Mouse (Mus musculus) frontal cortex, postnatal 36 days (tissue): ENCODE measurements around the gene Fads3.

Experiments
- DNase-seq, 2 experiments: peaks; one replicate each; pipeline ENCODE4 v3.0.0; 2022; ENCODE audit warnings: low spot score in 2 of 2

The Fads3 gene

DNA sequence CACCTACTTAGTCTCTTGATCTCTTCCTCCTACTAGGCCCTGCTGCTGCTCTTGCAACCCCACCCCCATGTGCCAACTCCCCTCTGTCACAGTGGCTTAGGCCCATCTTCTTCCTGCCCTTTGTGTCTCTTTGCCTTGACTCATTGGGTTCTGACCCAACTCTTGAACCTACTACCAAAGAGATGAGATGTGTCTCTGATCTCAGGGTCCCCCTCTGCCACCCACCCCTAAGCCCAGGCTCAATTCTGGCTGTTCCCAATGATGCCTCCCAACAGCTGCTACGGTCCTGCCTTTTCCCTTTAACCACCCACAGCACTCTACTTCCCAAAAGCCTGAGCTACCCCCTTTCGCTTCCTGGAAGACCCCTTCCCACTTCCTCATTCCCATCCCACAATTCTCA, 19.4 kb upstream of the Fads3 start:
- DNase-seq, result no peak

DNA sequence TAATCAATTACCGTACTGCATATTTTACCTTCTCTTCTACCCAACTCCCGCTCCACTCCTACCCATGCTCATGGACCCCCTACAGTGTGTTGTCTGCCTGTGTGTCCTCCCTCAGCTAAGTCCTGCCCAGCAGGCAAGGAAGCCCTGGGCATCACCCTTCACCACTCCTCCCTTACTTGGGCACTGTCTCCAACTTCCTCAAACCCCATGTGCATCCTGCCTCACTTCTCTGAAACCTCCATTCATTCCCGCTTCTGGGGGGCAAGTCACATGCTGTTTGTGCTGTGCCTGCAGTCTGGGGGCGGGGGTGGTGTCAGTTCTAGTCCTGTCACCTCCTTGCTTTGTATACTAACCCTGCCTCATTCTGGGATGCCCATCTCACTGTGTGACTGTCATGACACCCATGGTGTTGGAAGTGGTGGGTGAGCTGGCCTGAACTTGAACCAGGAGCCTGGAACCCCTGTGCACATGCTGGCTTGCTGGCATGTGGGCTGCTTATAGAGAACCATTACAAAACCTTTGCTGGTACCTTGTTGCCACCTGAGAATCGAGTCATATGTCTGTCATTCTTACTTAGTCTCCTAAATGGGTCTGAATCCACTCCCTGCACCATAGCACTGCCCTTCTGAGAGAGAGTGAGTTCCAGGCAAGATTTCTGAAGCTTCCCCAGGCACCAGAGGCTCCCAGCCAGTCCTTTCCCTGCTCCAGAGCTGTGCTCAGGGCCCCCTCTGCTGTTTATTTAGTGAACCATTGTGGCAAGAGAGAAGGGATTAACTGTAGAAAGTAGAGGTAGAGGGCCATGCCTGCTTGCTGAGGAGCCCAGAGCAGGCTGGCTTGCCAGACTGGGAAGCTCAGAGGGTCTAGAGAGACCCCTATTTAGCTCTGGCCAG, 18.7 kb upstream of the Fads3 start:
- peak; percentile 45 to 66 for DNase-seq

DNA sequence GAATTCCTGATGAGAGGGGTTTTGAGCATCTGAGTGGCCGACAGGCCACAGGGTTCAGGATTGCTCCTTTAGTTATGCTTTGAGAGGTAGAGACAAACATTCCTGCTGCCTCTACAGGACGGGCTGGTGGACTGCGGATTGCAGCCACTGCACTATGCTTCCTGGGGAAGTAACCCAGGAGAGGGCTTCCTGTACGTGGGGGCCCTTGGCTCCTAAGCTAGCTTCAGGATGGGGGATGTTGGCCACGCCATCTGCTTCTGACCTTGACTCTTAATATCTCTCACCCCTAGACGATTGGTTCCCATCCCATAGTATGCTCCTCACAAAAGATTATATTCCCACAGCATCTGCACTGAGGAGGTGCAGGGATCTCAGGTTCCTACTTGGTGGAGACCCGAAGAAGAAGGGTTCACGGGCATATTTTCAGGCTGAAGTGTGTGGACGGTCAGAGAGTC, 18.0 kb upstream of the Fads3 start:
- DNase-seq, result no peak

DNA sequence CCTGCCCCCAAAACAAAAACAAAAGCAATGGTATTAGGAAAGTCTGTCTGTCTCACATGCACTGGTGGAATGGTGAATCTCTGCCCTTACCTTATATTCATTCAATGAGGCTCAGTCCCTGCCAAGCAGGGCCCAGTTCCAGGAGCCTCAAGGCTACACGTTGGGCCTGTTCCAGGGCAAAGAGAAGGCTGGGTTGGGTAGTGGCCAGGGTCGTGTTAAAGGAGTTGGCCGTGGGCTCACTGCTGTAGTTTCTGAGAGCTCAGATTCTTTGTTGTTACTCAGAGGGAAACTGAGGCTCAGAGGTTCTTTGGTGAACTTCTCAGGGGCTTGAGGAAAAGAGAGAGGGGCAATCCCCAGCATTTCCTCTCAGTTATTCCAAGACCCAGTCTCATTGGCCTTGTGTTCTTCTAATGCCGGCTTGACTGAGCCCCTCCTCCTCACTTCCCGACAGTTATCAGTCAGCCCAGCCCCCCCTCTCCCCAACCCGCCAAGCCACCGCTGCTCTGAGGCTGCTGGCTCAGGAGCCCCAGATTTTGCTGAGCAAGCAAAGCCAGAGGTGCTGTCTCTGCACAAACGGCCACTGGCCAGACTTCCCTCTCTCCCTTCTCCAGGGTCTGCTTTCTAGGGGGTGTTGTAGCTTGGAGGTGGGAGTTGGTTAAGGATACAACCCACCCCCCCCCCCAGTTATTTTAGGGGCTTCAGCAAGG, 16.0 kb upstream of the Fads3 start:
- peak in 1 of 2 experiments; percentile 44 for DNase-seq

DNA sequence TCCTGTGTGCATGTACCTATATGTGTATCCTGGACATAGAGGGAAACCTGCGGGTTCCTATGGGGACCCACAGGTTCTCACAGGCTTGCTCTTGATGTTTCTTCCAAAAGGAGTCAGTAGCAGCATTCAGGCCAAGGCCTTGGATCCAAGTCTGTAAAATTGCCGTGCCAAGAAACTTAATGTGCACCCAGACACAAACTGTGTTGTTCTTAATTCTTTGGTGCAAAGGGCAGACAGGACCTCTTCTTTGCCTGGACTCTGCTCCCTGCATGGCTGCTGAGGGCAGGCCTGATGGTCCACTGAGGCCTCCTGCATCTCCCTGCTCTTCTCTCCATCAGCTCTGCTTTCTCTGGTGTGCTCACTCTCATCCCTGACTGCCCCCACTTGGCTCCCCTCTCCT, 11.6 kb upstream of the Fads3 start:
- DNase-seq, result no peak

DNA sequence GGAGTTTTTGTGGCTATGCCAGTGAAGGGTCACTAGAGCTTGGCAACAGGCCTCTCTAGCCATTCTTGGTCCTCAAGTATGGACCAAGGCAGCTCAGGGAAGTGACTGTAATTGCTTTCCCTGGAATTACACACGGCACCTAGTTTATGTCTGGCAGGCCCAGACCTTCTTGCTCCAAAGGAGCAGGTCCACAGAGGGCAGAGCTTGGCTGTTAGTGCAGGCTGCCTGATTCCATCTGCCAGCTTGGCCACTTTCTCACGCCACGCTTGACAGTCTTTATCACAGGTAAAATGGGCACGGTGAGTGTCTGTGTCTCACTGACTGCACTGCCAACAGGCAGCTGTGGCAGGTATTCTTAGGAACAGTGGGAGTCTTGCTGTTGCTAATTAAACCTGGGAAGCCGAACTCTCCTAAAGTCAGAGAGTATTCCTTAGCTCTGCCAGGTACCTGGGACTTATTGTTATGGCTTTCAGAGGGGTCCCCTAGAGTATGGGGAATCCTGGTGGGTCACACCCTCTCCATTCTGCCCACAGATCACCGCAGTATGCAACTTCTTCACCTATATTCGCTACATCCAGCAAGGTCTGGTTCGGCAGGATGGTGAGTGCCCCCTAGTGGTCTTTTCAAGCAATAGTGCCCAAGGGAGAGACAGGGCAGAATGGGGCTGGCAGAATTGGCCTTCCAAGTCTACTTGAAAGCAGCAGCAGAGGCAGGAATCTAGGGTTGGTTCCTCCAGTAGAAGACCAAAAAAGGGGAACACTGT, 8.0 kb upstream of the Fads3 start:
- DNase-seq, result peak; percentile 62 to 69

DNA sequence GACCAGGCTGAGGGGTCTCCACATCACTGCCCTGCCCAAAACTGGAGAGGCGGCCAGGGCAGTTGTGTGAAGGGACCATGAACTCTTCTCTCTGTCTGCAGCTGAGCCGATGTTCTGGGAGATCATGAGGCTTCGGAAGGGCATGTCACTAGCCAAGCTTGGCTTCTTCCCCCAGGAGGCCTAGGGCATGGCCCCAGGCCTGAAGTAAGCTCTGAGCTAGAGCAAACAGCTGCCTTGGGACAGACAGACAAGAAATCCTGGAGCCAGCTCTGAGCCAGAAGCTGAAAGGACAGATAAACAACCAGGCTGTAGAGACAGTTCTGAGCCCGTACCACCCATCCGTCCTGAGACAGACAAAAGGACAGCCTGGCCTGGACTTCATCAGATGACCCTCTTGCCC, 7.0 kb upstream of the Fads3 start:
- DNase-seq, result no peak

DNA sequence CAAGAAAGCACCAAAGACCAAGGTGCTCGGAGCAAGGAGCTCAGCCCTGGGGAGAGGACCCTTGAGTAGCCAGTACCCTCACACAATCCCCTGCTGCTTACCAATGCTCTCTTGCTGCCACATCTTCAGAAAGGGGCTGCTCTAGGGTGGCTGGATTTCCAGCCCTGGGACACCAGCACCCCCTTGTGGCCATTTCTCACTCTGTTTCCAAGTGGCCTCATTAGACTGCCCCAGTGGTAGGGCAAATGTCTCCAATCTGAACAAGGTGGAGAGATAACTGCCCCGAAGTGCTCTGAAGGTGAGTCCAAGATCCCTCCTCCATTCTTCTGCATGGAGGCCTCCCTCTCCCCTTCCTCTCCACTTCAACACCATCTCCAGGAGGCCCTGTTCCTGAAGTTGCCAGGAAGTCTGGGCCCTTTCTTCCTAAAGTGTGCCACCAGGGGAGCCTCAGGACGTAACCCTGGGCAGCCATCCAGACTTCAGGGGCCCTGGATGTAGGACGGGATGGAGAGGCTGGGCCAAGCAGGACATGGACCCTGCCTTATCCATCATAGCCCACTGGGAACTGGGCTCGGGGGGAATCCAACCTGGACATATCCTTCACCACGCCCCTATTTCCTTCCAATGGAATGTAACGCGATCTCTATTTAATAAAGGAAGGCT, 6.5 kb upstream of the Fads3 start:
- peak; percentile 78 to 80 for DNase-seq

DNA sequence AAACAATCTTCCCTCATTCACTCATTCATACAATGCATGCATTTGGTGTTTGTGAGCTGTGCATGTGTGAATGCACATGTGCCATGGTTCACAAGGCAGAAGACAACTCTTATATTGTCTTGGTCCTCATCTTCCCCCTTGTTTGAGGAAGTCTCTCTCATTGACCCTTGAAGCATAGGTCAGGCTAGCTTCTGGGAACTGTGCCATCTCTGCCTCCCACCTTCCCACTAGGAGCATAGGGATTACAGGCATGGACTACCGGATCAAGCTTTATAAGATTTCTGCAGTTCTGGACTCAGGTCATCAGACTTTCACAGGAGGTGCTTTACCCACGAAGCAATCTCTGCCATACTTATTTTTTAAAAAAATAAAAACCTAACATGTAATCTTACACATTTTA, 3.8 kb upstream of the Fads3 start:
- DNase-seq, result no peak

DNA sequence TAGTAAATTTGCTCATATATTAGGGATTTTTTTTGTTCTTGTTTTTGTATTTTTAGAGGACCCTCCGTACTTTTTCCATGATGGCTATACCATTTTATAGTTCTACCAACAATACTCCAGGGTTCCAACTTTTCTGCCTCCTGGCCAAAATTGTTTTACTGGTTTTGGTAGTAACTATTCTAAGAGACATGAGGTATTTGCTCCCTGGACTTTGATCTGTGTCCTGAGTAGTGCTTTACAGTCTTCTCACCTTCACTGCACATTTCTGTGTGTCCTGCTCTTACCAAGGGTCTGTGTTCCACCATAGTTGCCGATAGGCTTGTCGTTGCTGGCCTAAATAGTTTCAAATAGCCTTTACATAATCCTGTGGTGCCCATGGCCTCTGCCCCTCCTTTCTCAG, 3.0 kb upstream of the Fads3 start:
- DNase-seq, result no peak

DNA sequence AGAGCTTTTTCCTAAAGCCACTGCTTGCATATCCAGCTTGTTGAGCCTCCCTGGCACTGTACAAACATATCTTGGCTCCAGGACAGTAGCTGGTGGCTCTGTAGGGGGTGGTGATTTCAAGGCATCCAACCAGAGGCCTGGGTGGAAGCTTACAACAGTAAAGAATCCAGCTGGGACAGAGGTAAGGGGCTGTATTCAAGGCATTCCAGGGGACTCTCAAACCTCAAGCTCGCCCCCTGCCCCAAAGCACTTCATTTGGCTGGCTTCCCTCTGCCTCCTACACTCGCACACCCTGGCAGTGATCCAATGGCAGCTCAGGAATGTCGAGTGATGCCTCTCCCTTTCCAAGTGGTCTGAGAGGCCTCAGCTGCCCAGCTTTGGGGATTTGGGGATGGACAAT, 2.5 kb upstream of the Fads3 start:
- no peak for DNase-seq

DNA sequence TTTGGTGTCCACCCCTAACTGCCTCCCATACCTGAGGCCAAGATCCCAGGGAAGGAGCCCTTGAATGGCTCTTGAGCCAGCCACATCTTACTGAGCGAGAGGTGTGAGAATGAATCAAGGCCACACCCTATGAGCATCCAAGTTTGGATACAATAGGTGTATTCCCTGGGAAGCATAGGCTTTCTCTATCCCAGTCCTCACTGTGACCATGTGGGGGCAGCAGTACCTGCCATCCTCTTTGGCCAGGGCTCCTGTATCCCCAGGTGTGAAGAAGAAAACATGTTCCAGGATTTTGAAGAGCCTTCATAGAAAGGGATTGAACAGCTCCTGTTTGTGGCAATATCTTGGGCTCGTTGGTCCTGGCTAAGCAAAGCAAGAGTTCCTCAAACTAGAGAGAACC, 1.8 kb upstream of the Fads3 start:
- no peak for DNase-seq

DNA sequence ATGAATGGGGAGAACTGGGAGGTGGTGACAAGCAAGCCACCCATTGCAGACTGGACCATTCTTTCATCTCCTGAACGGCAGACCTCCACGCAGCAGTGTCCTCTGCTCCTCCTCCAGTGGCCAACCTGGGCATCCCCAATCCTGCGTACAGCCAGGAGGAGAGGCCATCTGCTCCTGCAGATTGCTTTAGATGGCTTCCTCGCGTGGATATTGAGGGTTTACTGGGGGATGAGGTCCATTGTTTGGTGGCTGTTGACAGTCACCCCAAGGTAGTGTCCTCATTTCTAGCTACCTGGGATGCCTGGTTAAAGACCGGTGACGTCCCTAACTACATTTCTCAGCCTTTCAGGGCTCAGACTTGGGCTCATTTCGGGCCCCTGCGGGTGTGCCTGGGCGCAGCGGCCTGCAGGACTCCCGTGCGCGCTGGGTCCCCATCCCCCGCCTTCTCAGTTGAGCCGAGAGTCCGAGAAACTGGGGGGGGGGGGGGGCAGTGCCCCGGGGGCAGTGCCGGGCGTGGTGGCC, 442 bp upstream of the Fads3 start:
- peak; percentile 15 to 21 for DNase-seq

DNA sequence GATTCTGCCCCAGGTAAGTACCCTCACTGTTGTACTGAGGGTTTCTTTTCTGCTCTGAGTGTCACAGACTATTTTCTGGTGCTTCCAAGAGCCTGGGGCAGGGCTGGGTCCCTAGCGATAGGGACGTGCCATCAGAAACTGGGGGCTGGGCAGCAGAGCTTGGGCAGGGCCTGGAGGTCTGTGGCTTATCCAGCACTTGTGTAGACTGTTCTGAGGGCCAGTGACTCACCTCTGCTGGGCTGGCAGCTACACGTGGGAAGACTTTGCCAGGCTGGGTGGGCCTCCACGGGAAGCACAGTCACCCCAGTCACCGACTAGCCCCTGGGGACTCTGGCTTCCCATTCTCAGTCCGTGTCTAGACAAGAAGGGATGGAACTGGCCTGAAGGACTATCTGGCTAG, 863 bp downstream of the Fads3 start:
- DNase-seq, result peak in 1 of 2 experiments; percentile 22

DNA sequence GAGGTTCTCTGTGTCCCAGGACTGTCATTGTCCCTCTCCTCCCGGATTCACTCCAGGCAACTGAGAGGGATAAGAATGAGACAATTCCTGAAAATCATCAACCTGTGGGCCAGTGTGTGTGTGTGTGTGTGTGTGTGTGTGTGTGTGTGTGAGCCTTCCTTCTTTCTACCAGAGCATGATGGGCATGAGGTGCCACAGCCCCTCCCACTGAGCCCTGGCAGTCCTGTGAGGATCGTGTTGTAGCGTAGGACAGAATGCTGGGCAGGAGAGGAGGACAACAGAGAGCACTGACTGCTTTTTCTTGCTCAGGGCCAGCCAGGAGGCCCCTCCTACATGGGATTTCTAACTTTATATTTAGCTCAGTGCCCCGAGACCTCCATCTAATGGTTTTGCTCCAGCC, 1.4 kb downstream of the Fads3 start:
- no peak for DNase-seq

DNA sequence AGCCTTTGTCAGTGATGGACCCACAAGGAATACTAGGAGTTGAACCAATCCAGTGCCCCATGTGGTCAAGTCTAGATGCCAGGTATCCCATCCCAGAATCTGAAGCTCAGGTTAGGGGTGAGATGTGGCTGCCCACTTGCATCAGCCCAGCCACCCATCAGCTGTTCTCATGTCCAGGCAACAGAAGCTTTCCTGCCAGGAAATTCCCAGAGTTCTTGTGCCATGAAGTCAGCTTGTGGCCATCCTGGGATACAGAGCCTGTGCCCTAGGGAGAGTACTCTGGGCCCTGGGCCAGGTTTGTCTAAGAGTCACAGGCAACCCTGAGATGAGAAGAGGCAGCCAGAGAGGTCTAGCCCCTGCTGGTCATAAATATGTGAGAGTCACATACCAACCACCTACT, 2.3 kb downstream of the Fads3 start:
- DNase-seq, result no peak

DNA sequence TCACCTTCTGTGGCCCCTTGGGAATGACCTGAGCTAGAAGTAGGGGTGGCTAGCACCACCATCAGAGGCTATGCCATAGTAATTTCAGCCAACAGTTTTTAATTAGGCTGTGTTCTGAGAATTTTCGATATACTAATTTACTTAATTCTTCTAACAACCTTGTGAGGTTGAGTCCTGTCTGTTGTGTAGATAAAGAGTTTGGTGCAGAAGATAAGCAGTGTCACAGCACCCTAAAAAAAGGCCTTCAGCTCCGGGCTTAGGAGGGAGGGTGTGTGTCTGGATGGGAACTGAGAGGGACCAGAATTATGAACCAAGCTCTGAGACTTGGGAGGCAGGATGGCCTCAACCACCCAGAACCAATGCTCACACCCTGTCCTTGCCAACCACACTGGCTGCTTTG, 4.3 kb downstream of the Fads3 start:
- no peak for DNase-seq

DNA sequence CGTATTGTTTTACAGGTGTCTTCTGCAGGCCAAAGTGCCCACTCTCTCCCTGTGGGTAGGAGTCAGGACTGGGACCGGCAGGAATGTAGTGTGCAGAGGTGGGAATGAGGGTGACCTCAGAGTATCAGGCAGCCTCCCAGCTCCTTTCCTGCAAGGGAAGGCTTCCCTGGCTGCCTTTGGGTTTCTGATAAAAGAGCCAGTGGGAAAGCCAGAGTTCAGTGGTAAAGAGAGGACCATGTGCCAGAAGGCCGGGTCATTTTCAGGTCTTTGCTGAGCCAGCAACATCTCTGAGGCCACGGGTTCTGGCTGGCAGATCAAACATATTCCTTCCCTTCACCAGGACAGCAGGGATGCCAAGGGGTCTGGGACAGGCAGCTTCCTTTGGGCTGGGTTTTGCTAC, 5.0 kb downstream of the Fads3 start:
- DNase-seq, result no peak

DNA sequence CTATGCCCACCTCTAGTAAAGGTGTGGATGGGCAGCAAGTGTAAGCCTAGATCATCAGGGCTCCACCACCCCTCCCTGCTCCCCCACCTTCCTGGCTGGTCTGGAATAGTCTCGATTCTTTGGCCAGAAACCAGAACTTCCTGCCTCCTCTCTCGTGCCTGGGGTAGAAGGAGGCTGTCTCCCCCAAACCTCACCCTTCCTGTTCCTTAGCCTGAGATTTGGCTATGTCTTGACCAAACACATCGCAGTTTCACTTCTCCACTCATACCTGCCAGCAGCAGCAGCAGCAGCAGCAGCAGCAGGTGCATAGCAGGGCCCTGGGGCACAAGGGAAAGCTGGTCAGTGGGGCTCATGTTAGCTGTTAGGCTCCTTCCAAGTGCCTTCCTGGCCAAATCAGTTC, 5.6 kb downstream of the Fads3 start:
- DNase-seq, result no peak

DNA sequence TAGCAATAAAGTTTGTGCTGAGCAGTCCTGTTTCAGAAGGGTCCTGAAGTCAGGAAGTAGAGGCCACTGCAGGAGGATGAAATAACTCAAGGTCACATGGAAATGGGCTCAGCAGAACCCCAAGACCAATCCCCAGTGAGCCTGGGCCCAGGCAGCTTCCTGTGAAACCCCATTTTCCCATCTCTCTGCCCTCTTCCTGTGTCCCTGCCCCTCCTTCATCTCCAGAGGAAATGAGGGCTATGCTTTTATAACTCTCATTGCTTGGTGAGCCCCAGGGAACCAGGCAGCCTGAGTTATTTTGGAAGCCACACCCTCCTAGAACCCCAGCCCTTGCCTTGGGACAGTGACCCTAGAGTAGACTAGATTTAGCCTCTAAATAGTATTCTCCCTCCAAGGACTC, 8.2 kb downstream of the Fads3 start:
- DNase-seq, result no peak

DNA sequence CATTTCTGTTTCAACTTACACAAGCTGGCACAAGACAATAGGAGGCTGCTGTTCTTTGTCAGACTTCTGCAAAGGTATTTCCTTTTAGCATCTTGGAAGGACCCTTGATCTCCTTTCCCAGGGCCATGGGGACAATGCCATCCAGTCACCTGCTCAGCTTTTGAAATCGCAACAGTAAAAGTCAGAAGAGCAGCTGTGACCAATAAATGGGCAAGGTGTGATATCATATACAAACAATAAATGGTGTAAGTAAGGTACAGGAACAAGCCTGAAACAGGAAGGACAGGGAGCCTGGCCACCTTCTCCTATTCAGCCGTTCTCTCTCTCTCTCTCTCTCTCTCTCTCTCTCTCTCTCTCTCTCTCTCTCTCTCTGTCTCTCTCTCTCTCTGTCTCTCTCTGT, 9.1 kb downstream of the Fads3 start:
- no peak for DNase-seq

DNA sequence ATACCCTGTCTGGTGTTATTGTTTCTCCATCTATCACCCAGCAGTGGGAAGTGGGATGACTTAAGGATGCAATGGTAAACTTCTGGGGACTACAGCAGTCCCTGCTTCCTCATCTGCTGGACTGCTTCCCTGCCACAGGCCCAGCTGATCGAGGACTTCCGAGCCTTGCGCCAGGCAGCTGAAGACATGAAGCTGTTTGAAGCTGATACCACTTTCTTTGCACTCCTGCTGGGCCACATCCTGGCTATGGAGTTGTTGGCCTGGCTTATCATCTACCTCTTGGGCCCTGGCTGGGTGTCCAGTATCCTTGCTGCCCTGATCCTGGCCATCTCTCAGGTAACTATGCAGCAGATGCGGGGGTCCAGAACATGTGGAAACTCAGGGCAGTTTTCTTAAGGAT, 11.3 kb downstream of the Fads3 start:
- DNase-seq, result no peak
